Mouse (Mus musculus): ENCODE data around the gene Abhd17c.
"Not testable (repeated sequence)": the region's sequence is repeated elsewhere in the genome, so short reads cannot be mapped to it uniquely, and the experiment has no call there.

Gene Abhd17c

DNA sequence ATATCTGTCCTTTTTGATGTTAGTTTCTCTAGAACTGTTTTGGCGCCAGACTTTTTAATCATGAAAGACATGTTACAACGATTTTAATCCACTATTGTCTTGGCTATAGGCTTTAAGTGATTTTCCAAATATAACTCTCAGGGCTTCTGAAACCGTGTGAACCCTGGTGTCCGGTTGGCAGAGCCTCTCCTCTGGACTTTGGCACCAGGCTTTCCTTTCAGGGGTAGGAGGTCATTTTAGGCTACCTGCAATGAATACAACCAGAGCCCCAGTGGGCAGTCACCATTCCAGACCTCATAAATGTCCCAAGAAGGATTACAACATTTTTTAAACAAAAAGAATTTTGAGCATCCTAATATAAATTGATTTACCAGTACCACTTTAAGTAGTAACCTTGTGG is 1.1 kb upstream of the Abhd17c start:
- DNase-seq (ENCODE audit: low read depth in 1 of 2, low spot score in 2 of 2) = no peak

DNA sequence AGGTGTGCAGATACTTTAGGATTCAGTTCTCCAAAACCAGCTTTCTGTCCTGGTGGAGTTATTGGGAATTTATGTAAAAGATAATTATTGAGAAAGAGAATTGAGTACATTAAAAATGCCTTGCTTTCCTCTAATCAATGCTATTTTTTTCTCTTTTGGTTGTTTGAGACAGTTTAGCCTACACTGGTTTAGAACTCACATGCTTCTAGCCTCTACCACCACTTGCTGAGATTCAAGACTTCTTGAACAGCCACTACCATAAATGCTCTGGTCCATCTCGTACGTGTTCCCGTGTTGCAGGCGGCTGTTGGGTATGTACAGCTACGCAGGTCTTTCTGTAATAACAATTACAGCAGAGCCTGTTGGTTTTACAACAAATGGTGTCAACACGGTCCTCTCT is 681 bp upstream of the Abhd17c start:
- DNase-seq (ENCODE audit: low read depth in 1 of 2, low spot score in 2 of 2) = no peak

DNA sequence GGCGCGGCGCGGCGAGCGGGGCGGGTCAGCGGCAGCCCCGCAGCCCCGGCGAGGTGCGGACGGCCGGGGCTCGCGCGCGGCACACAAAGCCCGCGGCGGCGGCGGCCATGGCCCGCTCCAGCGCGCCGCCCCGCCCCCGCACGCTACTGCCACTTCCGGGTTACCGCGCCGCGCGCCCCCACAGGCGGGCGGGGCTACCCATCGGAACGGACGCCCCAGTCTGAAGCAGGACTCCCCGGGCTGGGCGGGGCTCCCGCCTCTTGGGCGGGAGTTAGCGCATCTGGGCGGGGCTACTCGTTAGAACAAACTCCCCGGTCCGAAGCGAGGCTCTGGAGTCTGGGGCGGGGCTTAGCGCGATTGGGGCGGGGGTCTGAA is 254 bp upstream of the Abhd17c start:
- DNase-seq (ENCODE audit: low read depth in 1 of 2, low spot score in 2 of 2) = peak; percentile 59 to 77

DNA sequence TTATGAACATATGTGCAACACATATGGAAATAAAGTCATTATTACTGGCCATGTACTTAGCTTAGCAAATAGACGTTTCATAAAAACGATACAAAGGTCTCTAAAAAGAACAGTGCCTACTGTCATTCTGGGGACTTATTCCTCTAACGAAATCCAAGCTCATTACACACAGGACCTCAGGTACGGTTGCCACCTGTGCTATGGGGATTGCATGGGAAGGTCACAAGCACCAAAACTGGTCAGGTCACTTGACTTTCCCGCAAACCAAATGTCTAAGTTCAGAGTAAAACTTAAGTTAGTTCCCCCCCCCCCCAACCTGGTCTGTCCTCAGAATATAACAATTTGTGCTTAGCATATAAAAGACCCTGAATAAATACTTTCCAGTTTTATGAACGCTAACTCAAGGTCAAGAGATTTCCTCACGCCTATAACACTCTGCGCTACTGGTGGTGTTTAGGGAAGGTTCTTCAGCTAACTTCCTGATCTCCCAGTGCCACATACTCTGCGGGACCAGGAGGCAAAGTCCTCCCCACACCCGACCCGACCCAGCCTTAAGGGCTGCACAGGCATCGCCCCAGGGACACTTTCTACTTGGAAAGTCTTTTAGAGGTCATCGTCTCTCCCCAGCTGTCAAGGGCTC is 1.2 kb downstream of the Abhd17c start:
- DNase-seq (ENCODE audit: low read depth in 1 of 2, low spot score in 2 of 2) = no peak

DNA sequence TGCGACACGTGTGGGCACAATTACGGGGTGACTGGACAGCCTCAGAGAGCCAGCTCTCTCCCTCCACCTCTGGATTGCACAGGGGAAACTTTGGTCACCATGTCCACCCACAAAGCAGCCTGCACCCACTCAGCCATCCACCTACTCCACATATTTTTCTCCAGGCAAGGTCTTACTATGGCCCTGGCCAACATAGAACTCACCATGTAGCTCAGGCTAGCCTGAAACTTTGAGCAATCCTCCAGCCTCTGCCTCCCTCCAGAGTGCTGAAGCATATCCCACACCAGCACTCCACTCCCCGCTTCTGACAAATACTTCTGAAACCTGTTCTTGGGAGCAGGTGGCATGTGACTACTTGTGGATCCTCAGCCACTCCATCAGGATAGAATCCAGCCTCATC is 1.9 kb downstream of the Abhd17c start:
- no peak for DNase-seq (ENCODE audit: low read depth in 1 of 2, low spot score in 2 of 2)

DNA sequence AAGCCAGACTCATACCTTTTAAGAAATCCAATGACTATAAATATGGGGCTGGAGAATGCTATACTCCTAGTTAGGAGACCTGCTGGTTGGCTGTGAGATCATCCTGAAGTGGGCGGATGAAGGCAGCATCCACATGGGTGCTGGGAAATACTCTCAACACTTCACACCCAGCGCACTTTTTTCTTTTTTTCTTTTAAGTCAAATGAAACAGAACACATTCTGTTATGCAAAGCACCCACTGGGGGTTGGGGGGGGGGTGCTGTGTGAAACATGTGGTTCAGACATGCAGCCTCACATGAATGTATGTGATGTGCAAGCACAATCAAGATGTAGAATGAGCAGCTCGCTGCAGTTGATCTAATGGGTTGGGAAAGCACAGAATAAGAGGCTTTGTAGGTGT is 2.8 kb downstream of the Abhd17c start:
- DNase-seq (ENCODE audit: low read depth in 1 of 2, low spot score in 2 of 2) = no peak

DNA sequence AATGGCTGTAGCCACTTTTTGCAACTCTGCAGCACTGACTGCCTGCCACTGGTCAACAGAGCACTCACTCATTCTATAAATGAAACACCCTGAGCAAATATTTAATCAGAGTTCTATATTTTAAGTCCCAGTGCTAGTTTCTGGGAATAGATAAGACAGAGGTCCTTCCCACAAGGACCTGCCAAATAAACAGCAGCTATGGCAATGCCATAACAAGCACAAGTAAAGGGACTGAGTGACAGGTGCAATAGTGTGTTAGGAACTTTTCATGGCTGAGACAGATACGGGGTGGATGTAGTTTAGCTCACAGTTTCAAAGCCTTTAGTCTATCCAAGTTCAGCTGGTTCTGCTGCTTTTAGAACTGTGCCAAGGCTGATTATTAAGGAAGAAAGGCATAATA is 3.9 kb downstream of the Abhd17c start:
- no peak for DNase-seq (ENCODE audit: low read depth in 1 of 2, low spot score in 2 of 2)

DNA sequence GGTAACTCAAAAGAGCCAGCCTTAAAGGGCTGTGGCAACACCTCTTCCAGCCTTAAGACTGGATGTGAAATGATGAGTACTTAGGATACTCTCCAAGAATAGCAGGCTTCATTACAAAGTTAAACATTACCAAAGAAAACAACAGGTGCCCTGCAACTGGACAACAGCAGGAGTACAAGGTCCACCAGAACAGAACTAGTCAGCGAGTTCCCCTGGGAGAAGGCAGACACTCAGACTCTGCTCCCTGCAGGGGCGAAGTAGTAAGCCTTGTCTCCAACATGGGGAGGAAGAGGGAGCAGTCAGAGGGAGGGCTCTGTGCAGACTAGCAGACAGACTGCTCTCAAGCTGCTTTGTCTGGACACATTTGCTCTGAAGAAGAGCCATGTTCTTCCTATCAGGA is 6.1 kb downstream of the Abhd17c start:
- DNase-seq (ENCODE audit: low read depth in 1 of 2, low spot score in 2 of 2) = no peak

DNA sequence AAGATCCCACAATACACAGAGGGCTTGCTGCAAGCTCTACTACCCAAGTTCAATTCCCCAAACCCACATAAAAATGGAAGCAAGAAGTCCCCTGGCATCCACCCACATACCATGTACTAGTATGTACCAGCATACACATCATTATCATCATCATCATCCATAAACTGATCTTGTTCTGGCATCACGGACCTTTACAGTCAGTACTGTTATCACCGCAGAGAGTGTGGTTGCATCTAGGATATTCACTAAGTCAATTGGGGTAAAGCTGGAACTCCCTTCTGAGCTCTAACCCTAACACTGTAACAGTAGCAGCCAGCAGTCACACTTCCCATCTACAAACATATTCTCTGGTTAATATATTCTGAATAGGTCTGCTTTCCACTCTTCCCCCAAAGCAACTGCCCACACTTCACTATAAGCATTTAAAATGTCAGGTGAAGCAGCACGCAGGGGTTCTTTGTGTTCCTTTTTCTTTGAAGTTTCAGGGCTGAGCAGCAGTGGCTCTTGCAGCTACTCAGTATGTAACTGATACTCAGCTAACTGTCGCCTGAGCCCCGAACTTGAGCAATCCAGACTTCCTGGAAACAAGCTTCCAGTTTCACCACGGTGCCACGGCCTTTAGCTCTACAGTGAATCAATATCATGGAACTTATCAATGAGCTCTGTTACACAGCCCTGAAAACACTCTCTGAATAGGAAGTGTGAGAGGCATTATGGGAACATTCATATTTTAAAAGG is 8.8 kb downstream of the Abhd17c start:
- no peak for DNase-seq (ENCODE audit: low read depth in 1 of 2, low spot score in 2 of 2)

DNA sequence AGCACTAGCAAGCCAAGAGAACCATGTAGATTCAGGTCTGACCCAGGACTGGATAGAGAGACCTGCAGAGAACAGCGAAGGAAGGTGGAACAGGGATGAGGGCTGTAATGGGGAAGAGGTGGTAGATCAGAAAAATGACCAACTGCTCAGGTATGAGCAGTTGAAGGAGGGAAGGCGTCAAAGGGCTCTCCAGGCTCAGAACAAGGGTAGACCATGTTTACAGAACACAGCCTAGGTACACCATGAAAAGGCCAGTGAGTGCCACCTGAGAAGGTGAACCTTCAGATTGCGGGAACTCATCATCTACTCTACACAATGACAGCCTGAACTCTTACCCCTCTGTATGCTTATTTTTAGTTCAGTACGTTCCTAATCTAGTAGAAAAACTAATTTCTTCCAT is 9.5 kb downstream of the Abhd17c start:
- no peak for DNase-seq (ENCODE audit: low read depth in 1 of 2, low spot score in 2 of 2)

DNA sequence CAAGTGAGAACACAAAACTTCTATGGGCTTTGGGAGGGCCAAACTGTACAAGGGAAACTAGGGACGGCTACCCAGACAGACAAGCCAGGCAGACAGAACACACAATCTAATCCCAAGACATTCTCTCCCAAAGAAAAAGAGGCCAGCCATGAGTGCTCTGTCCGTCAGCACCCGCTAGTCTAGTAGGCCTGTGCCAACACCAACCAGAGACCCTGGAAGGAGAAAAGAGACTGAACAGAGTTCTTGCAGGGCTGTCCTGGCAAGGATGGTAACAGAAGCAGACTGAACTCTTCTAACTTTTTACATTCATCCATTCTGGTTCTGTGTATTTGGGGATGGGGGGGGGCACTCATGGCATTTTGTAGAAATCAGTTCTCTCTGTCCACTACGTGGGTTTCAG is 12.1 kb downstream of the Abhd17c start:
- DNase-seq (ENCODE audit: low read depth in 1 of 2, low spot score in 2 of 2) = no peak

DNA sequence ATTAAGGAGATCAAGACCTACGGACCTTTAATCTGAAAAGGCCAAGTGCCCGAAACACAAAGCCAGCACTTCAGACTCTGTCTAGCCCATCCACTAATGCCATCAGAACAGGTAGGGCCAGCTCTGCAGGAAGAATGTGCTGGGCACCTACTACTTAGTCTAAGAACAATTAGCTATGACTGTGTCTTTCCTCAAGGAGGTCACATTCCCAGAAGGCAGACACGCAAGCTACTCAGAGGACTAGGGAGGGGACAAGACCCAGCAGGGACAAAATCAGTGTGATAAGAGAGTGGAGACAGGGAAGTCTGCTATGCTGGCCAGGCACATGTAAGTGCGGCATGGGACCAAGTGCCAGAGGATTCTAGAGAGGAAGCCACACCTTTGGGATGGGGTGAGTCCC is 13.0 kb downstream of the Abhd17c start:
- DNase-seq (ENCODE audit: low read depth in 1 of 2, low spot score in 2 of 2) = no peak

DNA sequence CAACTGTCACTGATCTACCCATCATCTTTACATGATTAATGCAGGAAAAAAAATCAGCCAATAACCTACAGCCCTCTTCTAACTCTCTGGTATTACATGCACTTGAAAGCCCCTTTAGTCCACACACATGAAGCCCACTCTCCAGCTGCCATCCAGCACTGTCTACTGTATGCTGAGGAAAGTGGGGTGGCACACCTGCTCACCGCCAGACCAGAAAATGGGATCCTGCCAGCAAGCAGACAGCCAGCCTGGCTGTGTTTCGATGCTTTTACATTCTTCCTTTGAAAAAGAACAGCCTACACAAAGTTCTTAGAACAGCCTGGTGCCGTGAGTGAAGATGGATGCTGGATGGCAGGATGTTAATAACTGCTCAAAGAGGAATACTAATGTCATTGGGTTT is 13.9 kb downstream of the Abhd17c start:
- DNase-seq (ENCODE audit: low read depth in 1 of 2, low spot score in 2 of 2) = no peak

DNA sequence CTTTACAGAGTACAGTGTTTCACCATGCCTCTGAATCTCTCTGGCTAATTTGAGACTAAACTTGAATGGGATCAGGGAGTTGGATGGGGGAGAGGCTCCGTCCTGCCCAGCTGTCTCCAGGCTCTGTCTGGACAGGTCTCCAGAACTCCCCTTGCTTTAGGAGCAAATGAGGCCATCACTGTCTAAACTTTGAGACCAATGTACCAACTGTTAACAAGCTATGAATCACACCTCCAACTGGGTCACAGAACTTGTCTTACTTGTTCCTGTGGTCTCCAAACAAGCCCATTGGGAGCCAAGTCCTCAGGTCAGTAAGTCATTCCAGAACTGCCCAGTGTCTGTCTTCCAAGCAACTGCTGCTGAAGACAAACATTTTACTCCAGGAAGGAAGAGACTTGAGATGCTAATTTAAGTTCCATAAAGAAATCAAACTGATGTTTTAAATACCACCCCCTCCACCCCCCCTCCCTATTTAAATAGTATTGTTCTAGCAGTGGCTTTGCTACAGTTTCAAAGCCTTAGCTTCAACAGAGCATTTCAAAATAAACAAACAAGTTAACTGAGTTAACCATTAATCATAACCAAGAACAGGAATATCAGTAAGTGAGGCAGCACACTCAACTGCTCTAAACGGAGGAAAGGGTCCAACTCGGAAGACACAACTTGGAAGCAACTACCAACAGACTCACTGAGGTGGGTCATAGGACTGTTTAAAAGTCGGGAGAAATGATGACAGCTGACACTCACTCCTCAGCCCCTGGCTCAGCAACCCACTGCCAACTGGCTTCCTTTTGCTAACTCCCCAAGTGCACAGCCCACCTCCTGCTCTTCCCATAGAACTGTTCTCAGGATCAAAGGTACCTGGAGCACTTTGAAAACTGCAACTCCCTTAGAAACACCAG is 15.6 kb downstream of the Abhd17c start:
- DNase-seq (ENCODE audit: low read depth in 1 of 2, low spot score in 2 of 2) = no peak

DNA sequence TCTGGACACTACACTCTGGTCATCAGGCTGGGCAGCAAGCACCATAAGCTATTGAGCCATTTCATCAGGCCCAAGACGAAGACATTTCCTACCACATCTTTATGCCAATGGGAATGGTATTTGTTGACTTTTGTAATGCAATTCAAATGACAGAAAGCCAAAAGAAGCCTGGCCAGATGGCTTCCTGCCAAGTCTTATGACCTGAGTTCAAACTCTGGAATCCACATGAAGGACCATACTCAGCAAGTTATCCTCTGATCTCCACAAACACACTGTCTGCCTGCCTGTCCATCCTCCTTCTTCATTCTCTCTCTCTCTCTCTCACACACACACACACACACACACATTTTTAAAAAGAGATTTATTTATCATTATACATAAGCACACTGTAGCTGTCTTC is 19.0 kb downstream of the Abhd17c start:
- DNase-seq (ENCODE audit: low read depth in 1 of 2, low spot score in 2 of 2) = no peak

DNA sequence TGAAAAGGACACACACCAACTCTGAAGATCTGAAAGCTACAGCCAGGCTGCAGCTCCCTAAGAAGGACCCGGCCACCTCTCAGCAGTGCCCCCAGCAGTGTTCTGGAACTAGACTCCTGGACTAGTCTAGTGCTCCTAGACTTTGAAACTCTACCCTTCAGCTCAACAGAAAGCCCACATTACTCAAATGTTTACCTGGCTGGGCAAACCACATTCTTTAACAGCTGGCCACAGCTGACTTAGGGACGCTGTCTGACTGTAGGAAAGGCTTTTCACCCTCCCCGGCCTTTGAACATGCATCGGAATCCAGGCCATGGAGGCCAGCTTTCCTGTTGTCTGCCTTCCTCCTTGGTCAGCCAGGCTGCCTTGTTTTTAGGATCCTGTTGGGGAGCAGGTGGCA is 20.0 kb downstream of the Abhd17c start:
- DNase-seq (ENCODE audit: low read depth in 1 of 2, low spot score in 2 of 2) = no peak

DNA sequence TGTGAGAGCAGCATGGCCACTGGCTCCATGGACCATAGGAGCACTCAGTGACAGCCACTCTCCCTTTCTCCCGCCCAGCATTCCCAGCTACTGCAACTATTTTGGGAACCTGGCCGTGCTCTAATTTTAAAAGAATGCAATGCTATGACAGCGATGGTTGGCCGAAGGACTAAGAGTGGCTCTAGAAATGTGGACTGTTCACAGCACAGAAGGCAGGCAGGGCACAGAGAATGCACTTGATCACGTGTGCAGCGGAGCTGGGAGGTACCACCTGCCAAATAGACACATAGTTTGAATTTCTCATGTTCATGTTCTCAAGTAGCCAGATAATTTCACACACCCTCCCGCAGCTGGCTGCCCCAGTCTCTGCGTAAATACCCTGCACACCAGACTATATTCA is 23.0 kb downstream of the Abhd17c start:
- no peak for DNase-seq (ENCODE audit: low read depth in 1 of 2, low spot score in 2 of 2)

DNA sequence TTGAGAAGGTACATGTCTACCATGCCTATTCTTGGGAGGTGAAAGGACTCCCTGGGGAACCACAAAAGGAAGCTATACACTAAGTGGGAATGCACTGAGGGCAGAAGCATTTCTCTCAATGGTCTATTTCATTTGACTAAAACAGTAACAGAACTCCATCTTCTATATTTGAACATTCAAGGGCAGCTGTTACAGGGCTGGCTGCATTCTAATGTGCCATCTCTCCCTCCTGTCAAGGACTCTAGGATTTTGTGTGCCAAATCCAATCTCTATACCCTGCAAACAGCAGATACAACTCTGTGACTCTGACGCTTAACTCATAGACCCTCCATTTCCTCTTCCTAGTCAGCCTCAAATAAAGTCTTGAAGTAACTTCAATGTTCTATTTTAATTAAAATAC is 26.0 kb downstream of the Abhd17c start:
- DNase-seq (ENCODE audit: low read depth in 1 of 2, low spot score in 2 of 2) = no peak

DNA sequence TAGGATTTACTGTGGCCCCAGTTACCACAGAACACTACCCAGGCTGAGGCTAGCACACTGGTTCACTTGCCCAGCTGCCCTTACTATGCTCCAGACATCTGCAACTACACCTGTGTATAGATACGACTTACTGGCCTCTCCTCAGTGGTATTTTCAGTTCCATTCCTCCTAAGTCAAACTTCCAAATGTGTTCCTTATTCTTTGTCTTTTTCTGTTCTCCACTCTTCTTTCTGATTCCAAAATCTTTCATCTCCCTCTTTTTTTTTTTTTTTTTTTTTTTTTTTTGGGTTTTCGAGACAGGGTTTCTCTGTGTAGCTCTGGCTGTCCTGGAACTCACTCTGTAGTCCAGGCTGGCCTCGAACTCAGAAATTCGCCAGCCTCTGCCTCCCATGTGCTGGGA is 28.0 kb downstream of the Abhd17c start:
- DNase-seq (ENCODE audit: low read depth in 1 of 2, low spot score in 2 of 2) = not testable (repeated sequence)

DNA sequence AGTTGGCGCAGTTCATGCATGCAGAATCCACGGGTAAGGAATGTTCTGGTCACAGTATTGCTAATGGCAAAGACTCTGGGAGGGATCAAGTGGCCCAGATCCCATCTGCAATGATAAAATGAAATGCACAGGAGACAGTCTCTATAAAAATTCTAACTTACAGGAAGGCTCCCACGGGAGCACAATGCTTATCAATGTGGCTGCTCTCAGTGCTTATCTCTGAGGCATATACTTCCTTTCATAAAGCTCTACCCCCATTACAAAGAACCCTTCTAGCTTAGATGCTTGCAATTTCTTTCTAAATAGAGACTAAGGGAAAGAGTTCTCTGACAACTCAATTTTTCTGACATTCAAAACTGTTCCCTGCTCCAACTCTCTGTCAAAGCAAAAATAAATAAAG is 29.9 kb downstream of the Abhd17c start:
- no peak for DNase-seq (ENCODE audit: low read depth in 1 of 2, low spot score in 2 of 2)

DNA sequence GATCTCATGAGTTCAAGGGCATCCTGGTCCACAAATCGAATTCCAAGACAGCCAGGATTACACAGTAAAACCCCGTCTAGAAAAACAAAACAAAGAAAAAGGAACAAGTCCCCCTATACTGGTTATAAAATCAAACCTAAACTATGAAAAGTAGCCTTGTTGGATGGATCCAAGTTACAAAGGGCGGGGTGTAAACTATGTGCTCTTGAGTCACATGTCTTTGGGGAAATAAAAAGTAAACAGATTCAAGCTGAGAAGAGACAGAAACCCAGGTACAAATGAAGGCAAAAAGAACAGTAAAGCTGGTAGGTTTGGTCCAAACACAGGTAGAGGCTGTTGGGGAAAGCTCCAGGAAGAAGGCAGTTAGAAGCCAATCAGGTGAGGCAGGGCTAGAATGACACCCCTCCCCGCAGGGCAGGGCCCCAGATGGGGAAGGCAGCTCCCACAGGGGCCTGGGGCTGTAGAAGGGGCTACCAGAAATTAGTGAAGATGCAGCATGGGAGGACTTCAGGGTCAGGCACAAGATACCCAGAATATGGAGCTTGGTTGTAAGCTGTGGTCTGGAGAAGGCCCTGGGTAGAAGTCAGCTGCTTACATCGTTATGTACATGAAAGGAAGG is 31.4 kb downstream of the Abhd17c start:
- DNase-seq (ENCODE audit: low read depth in 1 of 2, low spot score in 2 of 2) = no peak

All from monocyte, adult 2 months (primary cell).